19 mouse cellular contexts compared by ENCODE assay signal in genomic region chr16:44717838-44718237, GRCm38 (mm10). TPM values are rescaled to one million over a fixed set of nuclear protein-coding genes. Genes with fewer than 3 reads are reported as not detected.
DNase-seq lines count a peak whose midpoint lies in the region; ATAC-seq and TF ChIP-seq lines count a peak whose summit lies in the region.
"Had no signal": no experiment of that assay in that cellular context is flagged by ENCODE, and none has a peak within 500 bp of the region (broad histone marks: within the 10 kb centered on the region; RNA-seq: fewer than 3 reads in every experiment).

No protein-coding gene starts in this region.

- peak; percentile 43 for TF ChIP-seq CTCF in intestine, postnatal 0 days (IDR thresholded peaks at IDR 0.05; ENCODE audit: low read depth)
- peak; percentile 43 for TF ChIP-seq CTCF in lung, postnatal 0 days (IDR thresholded peaks at IDR 0.05)
- TF ChIP-seq CTCF in stomach, postnatal 0 days (IDR thresholded peaks at IDR 0.05; ENCODE audit: low read depth) = peak; percentile 54

- no peak overlapping the region for H3K4me3 ChIP-seq in forebrain, embryonic 11.5 days (ENCODE audit: low read depth, low read length)
- H3K4me3 ChIP-seq in forebrain, embryonic 10.5 days = no peak overlapping the region
- H3K4me3 ChIP-seq in intestine, postnatal 0 days (ENCODE audit: low read depth, low read length) = no peak overlapping the region
- H3K4me3 ChIP-seq in intestine, embryonic 15.5 days (replicated peaks) = no peak overlapping the region
- H3K4me3 ChIP-seq in lung, postnatal 0 days (ENCODE audit: low read depth, low read length) = no peak overlapping the region
- no peak overlapping the region for H3K4me3 ChIP-seq in stomach, postnatal 0 days (ENCODE audit: low read depth, low read length)
- H3K4me3 ChIP-seq: kidney, embryonic 15.5 days; liver, embryonic 13.5 days; midbrain, embryonic 10.5 days; myocyte had no signal

- H3K9ac ChIP-seq in forebrain, embryonic 11.5 days (ENCODE audit: low read length) = no peak overlapping the region
- H3K9ac ChIP-seq in intestine, postnatal 0 days (ENCODE audit: low read depth, low read length) = no peak overlapping the region
- H3K9ac ChIP-seq in intestine, embryonic 15.5 days = no peak overlapping the region
- no peak overlapping the region for H3K9ac ChIP-seq in lung, postnatal 0 days (replicated peaks; ENCODE audit: low read depth)
- H3K9ac ChIP-seq in stomach, postnatal 0 days (ENCODE audit: low read length) = no peak overlapping the region
- H3K9ac ChIP-seq: kidney, embryonic 15.5 days; liver, embryonic 13.5 days had no signal

- TF ChIP-seq EP300 in lung, postnatal 0 days (IDR thresholded peaks at IDR 0.05) = no peak
- no peak for TF ChIP-seq EP300 in stomach, postnatal 0 days (optimal IDR thresholded peaks at IDR 0.05)

- H3K4me1 ChIP-seq in forebrain, embryonic 11.5 days (replicated peaks; ENCODE audit: control insufficient read depth, insufficient read depth, low read length) = peaks cover 3% of the 10 kb centered on the region; the same call in 1 of the 2 replicates
- H3K4me1 ChIP-seq in forebrain, embryonic 10.5 days = peaks cover 15% of the 10 kb centered on the region
- H3K4me1 ChIP-seq in intestine, postnatal 0 days (replicated peaks; ENCODE audit: control insufficient read depth, insufficient read depth, low read length) = no peaks in the 10 kb centered on the region
- H3K4me1 ChIP-seq in intestine, embryonic 15.5 days (replicated peaks) = no peaks in the 10 kb centered on the region; the same call in 1 of the 2 replicates
- no peaks in the 10 kb centered on the region for H3K4me1 ChIP-seq in lung, postnatal 0 days (ENCODE audit: insufficient read depth, low read depth, low read length)
- H3K4me1 ChIP-seq in stomach, postnatal 0 days (replicated peaks; ENCODE audit: control insufficient read depth, insufficient read depth) = no peaks in the 10 kb centered on the region

- no peak for DNase-seq in forebrain, embryonic 11.5 days (ENCODE audit: low spot score)
- DNase-seq in forebrain, embryonic 10.5 days (ENCODE audit: extremely low spot score, low spot score) = no peak
- DNase-seq in lung, postnatal 0 days (ENCODE audit: low spot score) = no peak
- no peak for DNase-seq in lung, postnatal 36 days
- no peak for DNase-seq in stomach, postnatal 0 days (ENCODE audit: low spot score)
- no peak for DNase-seq in ovary, postnatal 10 days (ENCODE audit: low spot score)
- DNase-seq: adrenal gland, postnatal 36 days; B cell, adult 2 months; cerebellum, postnatal 25 days; gastrocnemius, postnatal 36 days; heart, postnatal 36 days; liver, embryonic 13.5 days; lung, postnatal 4 days had no signal

- no peaks in the 10 kb centered on the region for H3K9me3 ChIP-seq in forebrain, embryonic 11.5 days (ENCODE audit: control insufficient read depth, low read length)
- no peaks in the 10 kb centered on the region for H3K9me3 ChIP-seq in forebrain, embryonic 10.5 days
- H3K9me3 ChIP-seq in intestine, postnatal 0 days (ENCODE audit: control insufficient read depth) = no peaks in the 10 kb centered on the region
- no peaks in the 10 kb centered on the region for H3K9me3 ChIP-seq in intestine, embryonic 15.5 days
- no peaks in the 10 kb centered on the region for H3K9me3 ChIP-seq in lung, postnatal 0 days (ENCODE audit: low read length)
- H3K9me3 ChIP-seq in stomach, postnatal 0 days (ENCODE audit: control insufficient read depth, low read length) = no peaks in the 10 kb centered on the region
- H3K9me3 ChIP-seq: kidney, embryonic 15.5 days; liver, embryonic 13.5 days; midbrain, embryonic 10.5 days had no signal

- no peaks in the 10 kb centered on the region; the same call in 1 of the 2 replicates for H3K36me3 ChIP-seq in forebrain, embryonic 11.5 days (ENCODE audit: control insufficient read depth, insufficient read depth, low read length)
- H3K36me3 ChIP-seq in forebrain, embryonic 10.5 days (replicated peaks) = peaks cover 22% of the 10 kb centered on the region
- peaks cover 3% of the 10 kb centered on the region; the same call in 1 of the 2 replicates for H3K36me3 ChIP-seq in intestine, postnatal 0 days (ENCODE audit: control insufficient read depth, insufficient read depth)
- H3K36me3 ChIP-seq in intestine, embryonic 15.5 days = peaks cover 5% of the 10 kb centered on the region; the same call in 1 of the 2 replicates
- no peaks in the 10 kb centered on the region for H3K36me3 ChIP-seq in lung, postnatal 0 days (ENCODE audit: insufficient read depth, low read length)
- peaks cover 2% of the 10 kb centered on the region; the same call in 1 of the 2 replicates for H3K36me3 ChIP-seq in stomach, postnatal 0 days (ENCODE audit: control insufficient read depth, insufficient read depth, low read length)

- no peak overlapping the region for H3K27ac ChIP-seq in forebrain, embryonic 11.5 days (ENCODE audit: low read depth, low read length)
- no peak overlapping the region for H3K27ac ChIP-seq in forebrain, embryonic 10.5 days
- no peak overlapping the region for H3K27ac ChIP-seq in intestine, postnatal 0 days (ENCODE audit: low read depth, low read length)
- no peak overlapping the region for H3K27ac ChIP-seq in intestine, embryonic 15.5 days
- no peak overlapping the region for H3K27ac ChIP-seq in lung, postnatal 0 days (ENCODE audit: low read length)
- no peak overlapping the region for H3K27ac ChIP-seq in stomach, postnatal 0 days (replicated peaks)
- H3K27ac ChIP-seq: kidney, embryonic 15.5 days; liver, embryonic 13.5 days; midbrain, embryonic 10.5 days had no signal

- WGBS in forebrain, embryonic 11.5 days = 77% methylated on average over 2 of the region's 2 CpGs
- WGBS in forebrain, embryonic 10.5 days = 83% methylated on average over 2 of the region's 2 CpGs
- WGBS in intestine, postnatal 0 days = 85% methylated on average over 2 of the region's 2 CpGs
- WGBS in intestine, embryonic 15.5 days = 68% methylated on average over 2 of the region's 2 CpGs
- 80% methylated on average over 2 of the region's 2 CpGs for WGBS in lung, postnatal 0 days
- 72% methylated on average over 2 of the region's 2 CpGs for WGBS in stomach, postnatal 0 days

- H3K27me3 ChIP-seq in forebrain, embryonic 11.5 days (ENCODE audit: control insufficient read depth, insufficient read depth, low read length) = no peaks in the 10 kb centered on the region
- no peaks in the 10 kb centered on the region for H3K27me3 ChIP-seq in forebrain, embryonic 10.5 days (ENCODE audit: poor library complexity, severe bottlenecking)
- no peaks in the 10 kb centered on the region for H3K27me3 ChIP-seq in intestine, postnatal 0 days (replicated peaks; ENCODE audit: control insufficient read depth, insufficient read depth, low read length)
- H3K27me3 ChIP-seq in intestine, embryonic 15.5 days (replicated peaks) = no peaks in the 10 kb centered on the region
- no peaks in the 10 kb centered on the region for H3K27me3 ChIP-seq in lung, postnatal 0 days (replicated peaks; ENCODE audit: insufficient read depth, low read length)
- H3K27me3 ChIP-seq in stomach, postnatal 0 days (ENCODE audit: control insufficient read depth, insufficient read depth, low read length) = no peaks in the 10 kb centered on the region
- H3K27me3 ChIP-seq: kidney, embryonic 15.5 days; liver, embryonic 13.5 days had no signal

- ATAC-seq in forebrain, embryonic 11.5 days (replicated peaks; ENCODE audit: low FRiP score) = 0 out of 2 replicates have a peak, but pooled peaks have one; percentile 37
- no peak for ATAC-seq in intestine, postnatal 0 days
- no peak for ATAC-seq in intestine, embryonic 15.5 days
- ATAC-seq in lung, postnatal 0 days = no peak
- ATAC-seq in stomach, postnatal 0 days (ENCODE audit: low FRiP score, low TSS enrichment) = no peak

- H3K4me2 ChIP-seq in forebrain, embryonic 11.5 days (ENCODE audit: low read depth, low read length, severe bottlenecking) = no peak overlapping the region
- no peak overlapping the region for H3K4me2 ChIP-seq in intestine, postnatal 0 days (replicated peaks; ENCODE audit: low read depth)
- no peak overlapping the region for H3K4me2 ChIP-seq in intestine, embryonic 15.5 days (replicated peaks)
- no peak overlapping the region for H3K4me2 ChIP-seq in lung, postnatal 0 days (replicated peaks; ENCODE audit: low read depth, low read length)
- H3K4me2 ChIP-seq in stomach, postnatal 0 days (replicated peaks; ENCODE audit: low read depth) = no peak overlapping the region
- H3K4me2 ChIP-seq: heart, embryonic 11.5 days; kidney, embryonic 15.5 days; liver, embryonic 13.5 days had no signal

RNA-seq across cellular contexts. Expression of gene Nepro, which starts 6.3 kb away (rescaled TPM):
- polyA plus RNA-seq in forebrain, embryonic 11.5 days (2014; fragmentation: Nextera tagmentation; extraction: Ambion mirVana) = 11.9 and 13.2 TPM in 2 replicates
- 15.4 and 17.1 TPM in 2 replicates for polyA plus RNA-seq in forebrain, embryonic 10.5 days (2016; fragmentation: Nextera tagmentation; extraction: Ambion mirVana)
- 2.2 and 2.3 TPM in 2 replicates for polyA plus RNA-seq in intestine, postnatal 0 days (2015; fragmentation: Nextera tagmentation; extraction: Ambion mirVana)
- 7.6 and 8.2 TPM in 2 replicates for polyA plus RNA-seq in intestine, embryonic 15.5 days (2015; fragmentation: Nextera tagmentation; extraction: Ambion mirVana)
- polyA plus RNA-seq in lung, postnatal 0 days (2015; fragmentation: Nextera tagmentation; extraction: Ambion mirVana) = 3.6 and 3.7 TPM in 2 replicates
- 2.8 and 3.2 TPM in 2 replicates for polyA plus RNA-seq in stomach, postnatal 0 days (2015; fragmentation: Nextera tagmentation; extraction: Ambion mirVana)

RNA-seq across cellular contexts. Expression of gene Gtpbp8, which starts 28.3 kb away (rescaled TPM):
- 29.6 and 34.2 TPM in 2 replicates for polyA plus RNA-seq in forebrain, embryonic 11.5 days (2014; fragmentation: Nextera tagmentation; extraction: Ambion mirVana)
- polyA plus RNA-seq in forebrain, embryonic 10.5 days (2016; fragmentation: Nextera tagmentation; extraction: Ambion mirVana) = 31.9 and 32.4 TPM in 2 replicates
- 21.5 and 24.5 TPM in 2 replicates for polyA plus RNA-seq in intestine, postnatal 0 days (2015; fragmentation: Nextera tagmentation; extraction: Ambion mirVana)
- polyA plus RNA-seq in intestine, embryonic 15.5 days (2015; fragmentation: Nextera tagmentation; extraction: Ambion mirVana) = 30.0 and 35.0 TPM in 2 replicates
- polyA plus RNA-seq in lung, postnatal 0 days (2015; fragmentation: Nextera tagmentation; extraction: Ambion mirVana) = 17.2 and 19.5 TPM in 2 replicates
- polyA plus RNA-seq in stomach, postnatal 0 days (2015; fragmentation: Nextera tagmentation; extraction: Ambion mirVana) = 17.6 and 19.8 TPM in 2 replicates

RNA-seq across cellular contexts. Expression of gene Cd200r1, which starts 47.7 kb away (rescaled TPM):
- 0.29 and 0.55 TPM in 2 replicates for polyA plus RNA-seq in forebrain, embryonic 11.5 days (2014; fragmentation: Nextera tagmentation; extraction: Ambion mirVana)
- polyA plus RNA-seq in forebrain, embryonic 10.5 days (2016; fragmentation: Nextera tagmentation; extraction: Ambion mirVana) = 0.27 and 0.47 TPM in 2 replicates
- 0.56 and 0.69 TPM in 2 replicates for polyA plus RNA-seq in intestine, postnatal 0 days (2015; fragmentation: Nextera tagmentation; extraction: Ambion mirVana)
- 0.98 and 1.1 TPM in 2 replicates for polyA plus RNA-seq in intestine, embryonic 15.5 days (2015; fragmentation: Nextera tagmentation; extraction: Ambion mirVana)
- 2.9 and 3.8 TPM in 2 replicates for polyA plus RNA-seq in lung, postnatal 0 days (2015; fragmentation: Nextera tagmentation; extraction: Ambion mirVana)
- 0.75 and 1.1 TPM in 2 replicates for polyA plus RNA-seq in stomach, postnatal 0 days (2015; fragmentation: Nextera tagmentation; extraction: Ambion mirVana)
